Mouse (Mus musculus): ENCODE data around the gene Abca17. TPM values are rescaled to one million over a fixed set of nuclear protein-coding genes. Genes with fewer than 3 reads are reported as not detected.

Gene Abca17
- total RNA-seq, 2 experiments from 2014 or later = 0.09 TPM; not detected in 1

DNA sequence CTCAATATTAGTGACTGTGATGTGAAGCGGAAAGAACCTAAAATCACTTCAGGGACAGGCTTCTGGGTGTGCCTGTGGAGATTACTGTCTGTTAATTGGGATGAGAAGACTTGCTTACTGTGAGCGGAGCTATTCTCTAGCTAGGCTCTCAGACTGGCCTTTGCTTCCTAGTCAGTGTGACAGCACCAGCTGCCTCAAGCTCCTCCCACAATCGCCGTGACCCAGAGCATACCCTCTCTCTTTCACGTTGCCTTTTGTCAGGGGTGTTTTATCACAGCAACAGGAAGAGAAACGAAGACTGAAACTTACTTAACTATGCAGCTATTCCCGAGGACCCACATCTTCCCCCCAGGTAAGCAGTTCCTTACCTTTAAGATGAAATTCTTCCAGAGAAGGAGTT lies 4.0 kb downstream of the Abca17 start:
- DNase-seq = no peak

DNA sequence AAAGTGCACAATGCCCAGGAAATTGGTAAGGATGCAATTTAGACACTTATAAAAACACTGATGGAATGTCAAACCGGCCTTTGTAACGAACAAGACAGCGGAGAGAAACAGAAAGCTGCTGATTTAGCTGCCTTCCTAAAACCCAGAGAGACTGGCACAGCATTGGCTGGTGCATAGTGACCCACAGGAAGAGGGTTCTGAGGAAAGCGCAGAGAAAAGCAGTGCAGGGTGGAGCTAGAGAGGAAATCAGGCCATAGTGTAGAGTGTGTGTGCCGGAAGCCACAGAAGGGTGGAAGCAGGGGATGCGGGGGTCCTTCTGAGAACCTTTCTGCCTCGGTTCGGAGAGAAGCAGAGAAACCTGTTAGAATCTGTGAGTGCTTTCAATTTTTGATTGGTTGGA lies 6.2 kb downstream of the Abca17 start:
- no peak for DNase-seq

GRCm38 (mm10) chr17:24327656-24328055 lies 23.2 kb downstream of the Abca17 start:
- no peak for DNase-seq

DNA sequence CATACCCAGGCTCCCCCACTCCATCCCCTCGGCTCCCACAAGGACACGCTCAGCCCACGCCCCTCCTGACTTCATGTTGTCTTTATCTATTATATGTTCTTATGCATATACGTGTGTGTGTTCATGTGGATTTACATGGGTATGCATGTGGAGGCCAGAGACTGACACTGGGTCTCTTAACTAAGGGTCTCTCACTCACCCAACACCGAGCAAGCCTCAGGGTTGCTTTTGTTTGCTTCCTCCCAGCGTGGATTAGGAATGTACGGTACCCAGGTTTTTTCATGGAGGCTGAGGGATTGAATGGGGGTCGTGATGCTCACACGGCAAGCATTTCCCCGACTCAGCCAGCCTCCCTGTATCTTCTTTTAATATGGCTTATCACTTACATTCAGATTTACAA lies 25.8 kb downstream of the Abca17 start:
- no peak for DNase-seq

- DNase-seq = no peak
Observed at GRCm38 (mm10) chr17:24320826-24321225, 30.0 kb downstream of the Abca17 start.

DNA sequence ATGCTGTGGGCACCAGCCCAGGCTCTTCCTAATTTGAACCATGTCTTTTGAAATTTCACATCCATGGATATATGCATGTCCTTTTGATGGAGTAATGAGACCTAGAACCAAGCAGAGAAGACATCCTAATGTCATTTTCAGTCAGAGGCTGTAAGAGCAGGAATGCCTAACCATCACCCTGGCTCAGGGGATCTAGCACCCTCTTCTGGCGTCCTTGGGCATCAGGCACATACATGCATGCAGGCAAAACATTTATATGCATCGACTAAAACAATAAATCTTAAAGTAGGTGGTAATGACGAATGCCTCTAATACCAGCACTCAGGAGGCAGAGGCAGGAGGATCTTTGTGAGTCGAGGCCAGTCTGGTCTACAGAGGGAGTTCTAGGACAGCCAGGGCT lies 43.4 kb downstream of the Abca17 start:
- peak; percentile 57 for DNase-seq

- no peak for DNase-seq
Observed at GRCm38 (mm10) chr17:24300651-24301050, 50.2 kb downstream of the Abca17 start.

DNA sequence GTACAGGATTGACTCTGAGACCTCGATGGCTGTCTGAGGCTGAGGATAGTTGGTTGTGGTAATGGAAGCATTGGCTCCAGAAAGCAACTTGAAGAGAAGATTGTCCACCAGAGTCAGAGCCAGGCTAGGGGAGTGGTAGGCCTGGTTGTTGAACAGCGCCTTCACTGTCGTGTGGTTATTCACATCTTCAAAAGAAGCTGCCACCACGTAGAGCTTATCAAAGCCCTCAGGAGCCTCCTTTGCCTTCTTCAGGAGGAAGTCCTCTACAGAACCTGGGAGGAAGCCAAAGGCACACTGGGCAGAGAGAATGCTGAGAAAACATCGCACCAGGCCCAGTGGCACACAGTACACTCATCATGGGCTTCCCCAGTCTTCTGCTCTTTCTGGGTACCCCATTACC lies 61.5 kb downstream of the Abca17 start:
- DNase-seq = no peak

DNA sequence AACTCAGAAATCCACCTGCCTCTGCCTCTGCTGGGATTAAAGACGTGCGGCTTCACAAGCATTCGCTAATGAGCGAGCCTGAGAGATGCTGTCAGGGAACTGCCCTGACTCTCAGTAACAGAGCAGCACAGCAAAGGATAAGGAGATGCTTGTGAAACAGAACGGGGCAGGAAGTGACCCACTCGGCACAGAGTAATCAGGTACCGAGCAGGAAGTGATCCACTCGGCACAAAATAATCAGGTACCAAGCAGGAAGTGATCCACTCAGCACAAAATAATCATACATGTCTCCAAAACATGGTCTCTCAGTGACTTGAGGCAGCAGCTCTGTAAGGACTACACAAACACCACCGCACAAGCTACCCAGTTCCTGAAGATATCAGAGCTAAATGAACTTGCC lies 62.4 kb downstream of the Abca17 start:
- no peak for DNase-seq

- no peak for DNase-seq
Observed at GRCm38 (mm10) chr17:24285680-24286079, 65.2 kb downstream of the Abca17 start.

GRCm38 (mm10) chr17:24283266-24283818 lies 67.5 kb downstream of the Abca17 start:
- no peak for DNase-seq

DNA sequence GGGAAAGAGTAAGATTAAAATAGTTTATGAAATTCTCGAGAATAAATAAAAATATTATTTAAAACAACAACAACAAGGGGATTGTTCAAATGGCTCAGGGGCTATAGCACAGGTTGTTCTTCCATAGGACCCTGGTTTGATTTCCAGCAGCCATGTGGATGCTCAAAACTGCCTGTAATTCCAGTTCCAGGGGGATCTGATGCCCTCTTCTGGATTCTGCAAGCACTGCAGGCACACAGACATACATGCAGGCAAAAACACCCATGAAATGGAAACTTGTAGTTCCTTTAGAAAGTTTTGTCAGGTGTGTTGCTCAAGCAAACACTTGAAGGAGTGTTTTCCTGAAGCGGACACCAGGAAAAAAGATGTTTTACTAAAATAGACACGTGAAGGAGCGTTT lies 68.2 kb downstream of the Abca17 start:
- peak; percentile 16 for DNase-seq

DNA sequence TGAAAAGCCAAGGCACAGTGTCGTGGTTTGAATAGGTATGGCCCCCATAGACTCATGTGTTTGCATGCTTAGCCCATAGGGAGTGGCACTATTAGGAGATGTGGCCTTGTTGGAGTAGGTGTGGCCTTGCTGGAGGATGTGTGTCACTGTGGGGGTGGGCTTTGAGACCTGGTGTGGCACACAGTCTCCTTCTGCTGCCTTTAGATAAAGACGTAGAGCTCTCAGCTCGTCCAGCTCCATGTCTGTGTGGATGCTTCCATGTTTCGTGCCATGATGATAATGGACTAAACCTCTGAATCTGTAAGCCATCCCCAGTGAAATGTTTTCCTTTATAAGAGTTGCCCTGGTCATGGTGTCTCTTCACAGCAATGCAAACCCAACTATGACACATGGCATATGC lies 71.0 kb downstream of the Abca17 start:
- DNase-seq = no peak

DNA sequence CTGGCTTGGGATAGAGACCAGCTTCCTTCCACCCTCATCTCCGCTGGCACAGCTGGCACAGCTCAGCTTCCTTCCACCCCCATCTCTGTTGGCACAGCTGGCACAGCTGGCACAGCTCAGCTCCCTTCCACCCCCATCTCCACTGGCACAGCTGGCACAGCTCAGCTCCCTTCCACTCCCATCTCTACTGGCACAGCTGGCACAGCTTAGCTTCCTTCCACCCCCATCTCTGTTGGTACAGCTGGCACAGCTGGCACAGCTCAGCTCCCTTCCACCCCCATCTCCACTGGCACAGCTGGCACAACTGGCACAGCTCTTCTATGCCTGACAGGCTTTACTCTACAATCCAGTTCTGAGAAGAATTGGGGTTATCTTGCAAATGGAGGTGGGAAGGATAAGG lies 83.7 kb downstream of the Abca17 start:
- no peak for DNase-seq

- no peak for DNase-seq
Observed at GRCm38 (mm10) chr17:24264766-24265165, 86.1 kb downstream of the Abca17 start.

GRCm38 (mm10) chr17:24260516-24260915 lies 90.4 kb downstream of the Abca17 start:
- no peak for DNase-seq

DNA sequence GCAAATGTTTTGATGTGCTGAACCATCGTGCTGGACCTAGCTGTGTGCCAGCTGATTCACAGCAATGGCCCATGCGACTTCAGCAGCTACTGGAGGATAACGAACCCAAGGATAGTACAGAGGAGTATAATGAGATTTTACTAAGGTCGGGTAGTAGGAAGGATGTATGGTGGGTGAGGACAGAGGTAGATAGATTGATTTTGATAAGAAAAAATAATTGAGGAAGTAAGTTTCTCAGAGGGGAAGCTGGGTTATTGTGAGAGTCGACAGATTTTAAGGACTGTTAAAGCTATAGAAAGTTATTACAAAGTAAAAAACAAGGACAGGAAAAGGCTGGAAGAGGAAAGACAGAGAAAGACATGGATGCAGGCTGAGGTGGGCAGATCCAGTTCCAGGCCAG lies 91.2 kb downstream of the Abca17 start:
- no peak for DNase-seq

GRCm38 (mm10) chr17:24258981-24259380 lies 91.9 kb downstream of the Abca17 start:
- peak; percentile 29 for DNase-seq

DNA sequence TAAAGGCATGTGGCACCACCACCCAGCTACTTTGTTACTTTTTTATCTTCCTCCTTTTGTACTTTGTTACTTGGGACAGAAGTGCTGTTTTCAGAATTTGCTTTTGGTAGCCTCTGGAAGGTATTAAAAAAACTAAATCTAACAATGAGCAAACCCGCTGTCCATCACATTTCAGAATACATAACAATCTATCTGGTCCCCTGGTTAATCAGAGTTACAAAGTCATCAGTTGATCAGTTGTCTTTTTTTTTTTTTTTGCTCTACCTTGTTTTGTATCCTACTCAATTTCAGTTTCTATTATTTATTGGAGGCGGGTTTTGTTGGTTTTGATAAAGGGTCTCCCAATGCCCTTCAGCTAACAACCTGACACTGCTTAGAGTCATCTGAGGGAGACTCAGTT lies 98.5 kb downstream of the Abca17 start:
- no peak for DNase-seq

DNA sequence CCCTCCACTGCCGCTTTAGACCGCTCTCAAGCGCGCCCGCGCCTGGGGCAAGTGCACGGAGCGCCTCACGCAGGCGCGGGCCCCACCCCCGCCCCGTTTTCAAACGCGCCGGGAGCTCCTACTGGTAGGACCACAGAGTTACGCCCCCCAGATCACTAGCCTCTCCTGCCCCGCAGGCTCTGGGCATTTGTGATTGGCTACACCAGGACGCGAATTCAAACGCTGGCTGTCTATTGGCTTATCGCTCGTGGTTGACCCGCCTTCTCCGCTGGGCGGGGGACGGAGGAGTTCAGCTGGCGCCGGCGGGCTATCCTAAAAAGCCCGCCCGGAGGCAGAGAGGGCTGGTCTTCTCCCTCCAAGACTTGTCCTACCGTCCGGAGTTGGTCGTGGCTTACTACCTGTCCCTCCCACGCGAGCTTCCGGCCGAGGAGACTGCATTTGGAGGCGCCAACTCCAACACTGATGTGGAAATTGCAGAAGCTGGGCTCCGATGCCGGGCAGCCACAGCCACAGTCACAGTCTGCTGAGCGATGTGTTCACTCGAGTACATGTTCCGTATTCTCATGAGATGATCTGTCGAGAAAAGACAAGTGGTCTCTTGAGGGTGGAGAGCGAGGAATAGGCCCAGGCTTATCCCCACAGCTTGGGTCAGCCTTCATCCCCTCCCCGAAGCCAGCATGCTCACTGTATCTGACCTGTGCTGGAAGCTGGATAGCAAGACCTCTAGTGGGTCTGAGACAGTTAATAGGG lies 99.4 kb downstream of the Abca17 start, which contains the start of gene Ccnf:
Gene Ccnf, minus strand, starts transcription at position 165 of the 750 bp plus-strand sequence.
- DNase-seq = peak; percentile 97

DNA sequence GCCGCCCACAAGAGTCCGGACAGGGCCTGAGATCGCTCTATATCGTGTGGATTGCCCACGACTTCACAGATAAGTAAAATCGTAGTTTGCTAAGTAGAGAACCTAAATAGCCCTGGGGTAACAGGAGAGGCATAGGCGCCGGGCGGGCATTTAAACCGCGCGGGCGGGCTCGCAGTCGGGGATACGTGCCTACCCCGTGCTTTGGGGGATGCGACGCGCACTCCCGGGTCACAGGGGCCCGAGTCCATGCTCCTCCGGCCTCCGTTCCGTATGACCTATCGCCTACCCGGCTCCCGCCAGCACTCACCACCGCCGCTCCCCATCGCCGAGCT lies 99.9 kb downstream of the Abca17 start:
- no peak for DNase-seq

DNA sequence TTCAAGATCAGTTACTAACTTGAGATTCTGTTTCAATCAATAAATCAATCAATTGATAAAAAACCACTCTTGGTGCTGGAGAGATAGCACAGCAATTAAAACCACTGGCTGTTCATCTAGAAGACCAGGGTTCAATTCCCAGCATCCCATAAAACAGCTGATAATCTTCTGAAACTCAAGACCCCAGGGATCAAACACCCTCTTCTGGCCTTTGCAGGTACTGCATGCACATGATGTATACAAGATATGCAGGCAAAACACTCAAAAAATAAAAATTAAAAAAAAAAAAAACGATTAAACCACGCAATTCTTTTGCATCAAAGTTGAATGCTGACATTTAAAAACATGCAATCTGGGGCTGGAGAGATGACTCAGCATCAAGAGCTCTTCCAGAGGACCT lies 102.2 kb downstream of the Abca17 start:
- DNase-seq = no peak

DNA sequence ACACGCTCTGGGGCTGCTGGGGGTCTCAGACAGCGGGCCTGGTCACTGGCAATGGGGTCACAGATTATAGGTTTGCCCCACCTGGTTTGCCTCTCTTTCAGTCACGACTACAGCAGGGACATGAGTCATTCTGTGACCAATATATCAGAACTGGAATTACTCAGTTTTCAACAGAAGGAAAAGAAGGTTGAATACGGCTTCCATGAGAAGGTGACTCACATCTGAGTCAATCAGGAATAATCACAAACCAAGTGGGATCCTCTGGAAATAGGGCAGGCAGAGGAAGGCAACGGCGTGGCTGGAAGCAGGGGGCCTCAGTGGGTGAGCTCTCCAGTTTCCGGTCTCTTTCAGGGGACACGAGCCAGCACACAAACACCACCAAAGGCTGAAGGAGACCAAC lies 106.8 kb downstream of the Abca17 start:
- DNase-seq = no peak

DNA sequence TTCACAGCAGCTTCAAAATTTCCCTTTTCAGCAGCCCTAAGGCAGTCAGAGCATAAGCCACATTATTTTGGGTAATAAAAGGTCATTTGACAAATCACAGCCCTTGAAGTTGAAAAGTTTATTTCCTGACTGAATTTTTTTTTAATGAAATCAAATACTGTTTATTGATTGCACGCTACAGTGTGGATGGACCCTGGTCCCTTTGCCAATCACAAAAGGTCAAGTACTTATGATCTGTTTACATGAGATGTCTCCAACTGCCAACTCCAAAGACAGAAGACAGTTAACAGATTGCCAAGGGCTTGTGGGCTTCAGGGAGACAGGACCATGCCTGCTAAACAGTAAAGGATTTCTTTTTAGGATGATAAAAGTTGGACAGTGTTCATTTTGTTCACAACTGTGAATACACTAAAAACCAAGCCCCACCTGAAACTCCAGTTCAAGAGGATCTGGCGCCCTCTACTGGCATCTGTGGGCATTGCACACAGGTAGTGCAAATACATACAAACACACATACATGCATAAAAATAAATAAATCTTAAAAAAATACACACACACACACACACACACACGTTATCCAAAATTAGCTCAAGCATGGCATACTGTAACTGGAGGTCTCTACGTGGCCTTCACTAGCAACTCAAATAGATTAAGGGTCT lies 107.4 kb downstream of the Abca17 start:
- DNase-seq = peak; percentile 64
